Mouse (Mus musculus) C2C12 (cell line): ENCODE data around the gene Dstyk. TPM values are rescaled to one million over a fixed set of nuclear protein-coding genes. Genes with fewer than 3 reads are reported as not detected.

Experiments used
- H3K27me3 ChIP-seq: one replicate; pipeline ENCODE4 v1.6.1; 2011; ENCODE audit not compliant: control insufficient read depth, insufficient read depth, insufficient read length
- H3K36me3 ChIP-seq: one replicate; pipeline ENCODE4 v1.6.1; 2011; ENCODE audit not compliant: control insufficient read depth, insufficient read depth
- H3K4me3 ChIP-seq: one replicate; pipeline ENCODE4 v1.5.1; 2011; ENCODE audit warnings: mild to moderate bottlenecking, control low read depth; ENCODE audit not compliant: poor library complexity, insufficient read depth, severe bottlenecking
- H3K79me2 ChIP-seq: one replicate; pipeline ENCODE4 v1.6.1; 2011; ENCODE audit not compliant: control insufficient read depth, insufficient read depth
- H3K79me3 ChIP-seq: one replicate; pipeline ENCODE4 v1.6.1; 2011; ENCODE audit warnings: low read depth, control low read depth
- H3ac ChIP-seq: one replicate; pipeline ENCODE3; 2011; ENCODE audit warnings: low read depth; ENCODE audit not compliant: control insufficient read depth, insufficient read length
- CEBPB ChIP-seq: IDR thresholded peaks from one replicate; pipeline ENCODE4 v1.6.1; 2011; ENCODE audit warnings: low read depth, mild to moderate bottlenecking, control low read depth, moderate library complexity
- CTCF ChIP-seq: IDR thresholded peaks from one replicate; pipeline ENCODE4 v1.5.1; 2011; ENCODE audit not compliant: control insufficient read depth, insufficient read depth, insufficient read length
- FOSL1 ChIP-seq: IDR thresholded peaks from one replicate; pipeline ENCODE4 v1.8.0; 2011; ENCODE audit warnings: mild to moderate bottlenecking, low read length; ENCODE audit not compliant: poor library complexity, insufficient read depth, severe bottlenecking
- MAX ChIP-seq: IDR thresholded peaks from one replicate; pipeline ENCODE4 v1.6.1; 2011; ENCODE audit warnings: mild to moderate bottlenecking, control low read depth
- MYOD1 ChIP-seq: IDR thresholded peaks from one replicate; pipeline ENCODE4 v1.6.1; 2011; ENCODE audit warnings: low read depth; ENCODE audit not compliant: control insufficient read depth, insufficient read length
- MYOG ChIP-seq: IDR thresholded peaks from one replicate; pipeline ENCODE4 v1.6.1; 2011; ENCODE audit not compliant: control insufficient read depth, insufficient read length; ENCODE audit errors: extremely low read depth
- USF1 ChIP-seq: IDR thresholded peaks from one replicate; pipeline ENCODE4 v1.6.1; 2011; ENCODE audit warnings: low read depth, mild to moderate bottlenecking, control low read depth, moderate library complexity
- polyA plus RNA-seq: library from polyadenylated mRNA; unstranded; fragments of >200 nt; fragmentation: generic; extraction: Trizol; gene quantifications from one replicate; pipeline ENCODE4 v1.2.1, GENCODE M21; 2012; ENCODE audit warnings: missing spikeins

Gene Dstyk
- polyA plus RNA-seq, 1 experiment, result 4.0 TPM

DNA sequence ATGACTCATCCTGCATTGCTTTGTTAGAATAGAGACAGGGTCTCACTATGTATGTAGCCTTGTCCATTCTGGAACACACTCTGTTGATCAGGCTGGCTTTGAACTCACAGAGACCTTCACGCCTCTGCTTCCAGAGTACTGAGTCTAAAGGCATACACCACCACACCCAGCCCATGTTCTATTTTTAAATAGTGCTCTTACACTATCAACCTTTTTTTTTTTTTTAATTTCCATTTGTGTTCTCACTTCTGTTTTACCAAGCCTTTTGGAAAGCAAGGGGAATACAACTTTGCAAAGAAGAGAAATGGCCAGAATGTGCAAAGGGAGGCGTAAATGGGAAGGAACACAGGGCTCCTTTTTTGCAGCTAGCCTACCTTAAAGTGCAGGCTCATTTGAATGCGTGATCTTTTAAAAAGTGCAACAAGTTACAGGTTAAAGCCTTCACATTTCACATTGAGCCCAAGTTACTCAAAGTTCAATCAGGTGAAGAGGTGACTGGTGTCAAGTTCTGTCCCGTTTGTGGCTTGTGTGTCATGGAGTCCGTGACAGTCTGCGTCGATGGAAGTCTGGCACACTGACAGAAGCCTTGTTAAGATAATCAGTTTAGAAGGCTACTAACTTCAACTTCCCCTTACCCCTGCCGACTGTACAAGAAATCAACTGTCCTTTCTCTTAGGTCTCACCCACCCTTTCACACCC lies 962 bp upstream of the Dstyk start:
- TF ChIP-seq MYOG, result no peak
- TF ChIP-seq CTCF, result no peak
- TF ChIP-seq CEBPB, result no peak
- TF ChIP-seq FOSL1, result no peak
- no peak for TF ChIP-seq MYOD1
- TF ChIP-seq USF1, result no peak
- TF ChIP-seq MAX, result no peak
- H3K79me3 ChIP-seq, result peaks cover 3% of the 10 kb centered on the region
- H3K4me3 ChIP-seq, result no peak overlapping the region
- H3K27me3 ChIP-seq, result no peaks in the 10 kb centered on the region
- no peak overlapping the region for H3ac ChIP-seq
- H3K79me2 ChIP-seq, result peaks cover 25% of the 10 kb centered on the region
- H3K36me3 ChIP-seq, result no peaks in the 10 kb centered on the region

DNA sequence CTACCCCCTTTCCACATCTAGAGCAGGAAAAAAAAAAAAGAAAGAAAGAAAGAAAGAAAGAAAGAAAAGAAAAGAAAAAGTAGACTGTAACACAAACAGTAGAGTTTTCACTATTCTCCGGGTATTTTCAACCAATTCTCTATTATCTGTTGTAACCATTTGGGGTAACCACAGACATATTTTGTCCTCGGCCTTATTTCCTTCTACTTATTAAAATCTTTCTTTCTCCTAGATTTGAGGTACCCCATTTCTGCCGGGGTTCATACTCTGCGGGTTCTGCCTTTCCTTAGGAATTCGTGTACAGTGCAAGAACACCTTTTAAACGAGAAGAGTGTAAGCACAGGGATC lies 438 bp upstream of the Dstyk start:
- Histone ChIP-seq H3K27me3 (no peaks in the 10 kb centered on the region), H3K4me3 (peak overlapping the region; percentile 62), H3K79me3 (peaks cover 3% of the 10 kb centered on the region), H3ac (peak overlapping the region; percentile 2), H3K79me2 (peaks cover 30% of the 10 kb centered on the region), H3K36me3 (no peaks in the 10 kb centered on the region)
- TF ChIP-seq MAX, result no peak
- TF ChIP-seq MYOG, result no peak
- TF ChIP-seq FOSL1, result no peak
- TF ChIP-seq MYOD1, result no peak
- no peak for TF ChIP-seq CTCF
- no peak for TF ChIP-seq USF1
- TF ChIP-seq CEBPB, result no peak

DNA sequence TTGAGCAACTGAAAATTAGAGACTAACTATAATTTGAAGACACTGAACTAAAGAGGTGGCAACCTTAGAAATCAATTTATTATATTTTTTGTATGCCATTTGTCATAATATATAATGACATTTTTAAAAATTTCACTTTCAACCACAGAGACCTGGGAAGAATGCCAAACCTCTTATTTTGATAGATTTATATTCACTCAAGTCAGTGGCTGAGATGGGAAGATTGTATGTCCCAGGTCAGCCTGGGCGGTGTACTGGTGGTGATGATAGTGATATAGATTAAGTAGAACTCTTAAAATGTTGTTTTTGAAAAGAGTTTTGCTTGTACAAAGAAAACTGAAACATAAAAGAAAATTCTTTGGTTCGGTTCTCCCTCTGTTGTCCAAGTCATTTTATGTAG lies 2.9 kb downstream of the Dstyk start:
- Histone ChIP-seq H3ac (no peak overlapping the region), H3K79me3 (peaks cover 10% of the 10 kb centered on the region), H3K79me2 (peaks cover 60% of the 10 kb centered on the region), H3K27me3 (no peaks in the 10 kb centered on the region), H3K36me3 (no peaks in the 10 kb centered on the region), H3K4me3 (no peak overlapping the region)
- no peak for TF ChIP-seq CTCF
- TF ChIP-seq MAX, result no peak
- TF ChIP-seq USF1, result no peak
- TF ChIP-seq CEBPB, result no peak

DNA sequence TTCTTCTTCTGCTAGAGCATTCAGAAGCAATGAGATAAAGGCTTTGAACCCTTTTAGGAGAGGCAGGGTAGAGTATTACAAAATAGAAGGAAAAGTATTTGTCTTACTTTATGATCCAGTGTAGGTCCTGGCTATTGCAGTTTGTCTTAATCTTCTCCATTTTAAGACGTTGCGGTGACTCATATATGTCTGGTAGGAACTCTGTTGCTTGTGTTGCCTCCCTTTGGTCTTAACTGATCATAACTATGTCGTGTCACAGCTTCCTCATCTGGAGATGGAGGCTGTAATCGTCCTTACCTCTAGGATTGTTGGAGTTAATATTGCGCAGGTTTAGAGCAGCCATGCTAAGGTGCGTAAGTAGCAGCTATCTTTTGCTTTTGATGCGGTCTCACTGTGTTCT lies 3.3 kb downstream of the Dstyk start:
- Histone ChIP-seq H3K36me3 (no peaks in the 10 kb centered on the region), H3K4me3 (no peak overlapping the region), H3K79me3 (peaks cover 11% of the 10 kb centered on the region), H3K27me3 (no peaks in the 10 kb centered on the region), H3ac (no peak overlapping the region), H3K79me2 (peaks cover 63% of the 10 kb centered on the region)
- no peak for TF ChIP-seq MAX
- TF ChIP-seq CEBPB, result no peak
- TF ChIP-seq USF1, result no peak
- peak; percentile 20 for TF ChIP-seq FOSL1
- TF ChIP-seq MYOD1, result no peak
- TF ChIP-seq MYOG, result no peak

DNA sequence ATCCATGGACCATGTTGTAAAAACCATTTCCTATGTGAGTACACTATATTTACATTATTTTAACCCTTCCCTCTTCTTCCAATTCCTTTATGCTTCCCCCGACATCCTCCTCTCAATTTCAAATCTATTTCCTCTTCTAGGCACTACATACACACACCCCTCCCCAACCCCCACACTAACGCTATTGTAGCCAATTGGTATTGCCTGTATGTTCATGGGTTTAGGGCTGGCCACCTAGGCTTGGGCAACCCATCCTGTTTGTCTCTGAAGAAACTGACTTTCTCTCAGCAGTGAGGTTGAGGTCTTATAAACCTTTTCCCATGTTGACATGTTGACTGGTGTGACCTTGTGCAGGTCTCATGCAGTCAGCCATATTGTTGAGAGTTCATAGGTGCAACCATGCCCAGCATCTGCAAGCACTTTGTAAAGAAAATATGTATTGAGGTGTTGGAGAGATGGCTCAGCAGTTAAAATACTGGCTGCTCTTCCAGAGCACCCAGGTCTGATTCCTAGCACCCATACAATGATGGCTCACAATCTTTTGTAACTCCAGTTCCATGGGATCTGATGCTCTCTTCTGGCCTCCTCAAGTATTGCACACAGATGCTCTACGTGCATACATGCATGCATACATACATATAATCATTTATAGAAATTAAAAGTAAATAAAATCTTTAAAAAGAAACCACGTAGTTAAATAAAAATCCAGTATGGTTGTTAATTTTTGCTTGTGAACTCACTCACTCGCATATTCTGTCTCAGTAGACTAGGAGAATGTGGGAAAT lies 5.7 kb downstream of the Dstyk start:
- peaks cover 11% of the 10 kb centered on the region for H3K79me3 ChIP-seq
- H3K4me3 ChIP-seq, result no peak overlapping the region
- peaks cover 64% of the 10 kb centered on the region for H3K79me2 ChIP-seq
- H3K27me3 ChIP-seq, result no peaks in the 10 kb centered on the region
- no peaks in the 10 kb centered on the region for H3K36me3 ChIP-seq
- no peak overlapping the region for H3ac ChIP-seq
- TF ChIP-seq MYOD1, result no peak

DNA sequence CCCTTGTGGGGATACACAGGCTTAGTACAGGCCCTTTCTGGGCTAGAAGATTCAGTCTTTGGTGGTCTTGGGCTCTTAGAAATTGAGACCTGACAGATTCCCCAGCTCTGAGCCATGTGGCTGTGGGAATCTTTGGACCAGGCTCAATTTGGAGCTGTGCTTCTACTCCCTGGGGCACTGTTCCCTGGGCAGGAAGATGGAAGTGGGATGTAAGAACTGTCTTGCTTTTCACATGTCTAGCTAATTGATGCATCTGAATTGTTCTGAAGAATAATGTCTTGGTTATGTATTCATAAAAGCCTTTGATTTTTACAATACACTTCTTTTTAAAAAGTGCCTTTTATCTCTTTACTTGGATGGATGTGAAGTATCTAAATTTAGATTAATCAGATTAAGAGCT lies 8.2 kb downstream of the Dstyk start:
- Histone ChIP-seq H3ac (no peak overlapping the region), H3K79me3 (peaks cover 10% of the 10 kb centered on the region), H3K27me3 (no peaks in the 10 kb centered on the region), H3K79me2 (peaks cover 51% of the 10 kb centered on the region), H3K4me3 (no peak overlapping the region), H3K36me3 (no peaks in the 10 kb centered on the region)
- TF ChIP-seq MYOG (no peak), CEBPB (no peak), USF1 (no peak), CTCF (no peak), FOSL1 (no peak), MAX (no peak), MYOD1 (no peak)
